Mouse (Mus musculus): Measurements from ENCODE around the gene Hsd17b13.
"Not testable (repeated sequence)": the region's sequence is repeated elsewhere in the genome, so short reads cannot be mapped to it uniquely, and the experiment has no call there.

Gene Hsd17b13

GRCm38 (mm10) chr5:103977297-103977696, at the start of gene Hsd17b13:
Gene Hsd17b13 (minus strand): TSS chr5:103977410.
- ATAC-seq (ENCODE audit: insufficient number of reproducible peaks, low FRiP score, low TSS enrichment), result no peak

- no peak for ATAC-seq (ENCODE audit: insufficient number of reproducible peaks, low FRiP score, low TSS enrichment)
Measured at GRCm38 (mm10) chr5:104025245-104025854, 48.1 kb upstream of the Hsd17b13 start.

- no peak for ATAC-seq (ENCODE audit: insufficient number of reproducible peaks, low FRiP score, low TSS enrichment)
Measured at GRCm38 (mm10) chr5:104024762-104025161, 47.6 kb upstream of the Hsd17b13 start.

- ATAC-seq (ENCODE audit: insufficient number of reproducible peaks, low FRiP score, low TSS enrichment), result not testable (repeated sequence)
Measured at GRCm38 (mm10) chr5:104024193-104024592, 47.0 kb upstream of the Hsd17b13 start.

- ATAC-seq (ENCODE audit: insufficient number of reproducible peaks, low FRiP score, low TSS enrichment), result no peak
Measured at GRCm38 (mm10) chr5:104023289-104024020, 46.2 kb upstream of the Hsd17b13 start.

- no peak for ATAC-seq (ENCODE audit: insufficient number of reproducible peaks, low FRiP score, low TSS enrichment)
Measured at GRCm38 (mm10) chr5:104022558-104022957, 45.3 kb upstream of the Hsd17b13 start.

GRCm38 (mm10) chr5:104021597-104022378, 44.6 kb upstream of the Hsd17b13 start, which contains the start of gene Hsd17b11:
Gene Hsd17b11 (minus strand): TSS chr5:104021919.
- peak; percentile 79; the same call in 1 of the 2 replicates for ATAC-seq (ENCODE audit: insufficient number of reproducible peaks, low FRiP score, low TSS enrichment)

GRCm38 (mm10) chr5:104011419-104011818, 34.2 kb upstream of the Hsd17b13 start:
- ATAC-seq (ENCODE audit: insufficient number of reproducible peaks, low FRiP score, low TSS enrichment), result no peak

GRCm38 (mm10) chr5:104010261-104010660, 33.1 kb upstream of the Hsd17b13 start:
- ATAC-seq (ENCODE audit: insufficient number of reproducible peaks, low FRiP score, low TSS enrichment), result no peak

GRCm38 (mm10) chr5:104009421-104009820, 32.2 kb upstream of the Hsd17b13 start:
- no peak for ATAC-seq (ENCODE audit: insufficient number of reproducible peaks, low FRiP score, low TSS enrichment)

GRCm38 (mm10) chr5:104007801-104008200, 30.6 kb upstream of the Hsd17b13 start:
- ATAC-seq (ENCODE audit: insufficient number of reproducible peaks, low FRiP score, low TSS enrichment), result no peak

GRCm38 (mm10) chr5:104006811-104007210, 29.6 kb upstream of the Hsd17b13 start:
- ATAC-seq (ENCODE audit: insufficient number of reproducible peaks, low FRiP score, low TSS enrichment), result no peak

GRCm38 (mm10) chr5:104003955-104004354, 26.7 kb upstream of the Hsd17b13 start:
- ATAC-seq (ENCODE audit: insufficient number of reproducible peaks, low FRiP score, low TSS enrichment), result no peak

GRCm38 (mm10) chr5:104003256-104003931, 26.2 kb upstream of the Hsd17b13 start:
- ATAC-seq (ENCODE audit: insufficient number of reproducible peaks, low FRiP score, low TSS enrichment), result no peak

- no peak for ATAC-seq (ENCODE audit: insufficient number of reproducible peaks, low FRiP score, low TSS enrichment)
Measured at GRCm38 (mm10) chr5:104002549-104003255, 25.5 kb upstream of the Hsd17b13 start.

GRCm38 (mm10) chr5:103999738-104000137, 22.5 kb upstream of the Hsd17b13 start:
- no peak for ATAC-seq (ENCODE audit: insufficient number of reproducible peaks, low FRiP score, low TSS enrichment)

GRCm38 (mm10) chr5:103998739-103999138, 21.5 kb upstream of the Hsd17b13 start:
- ATAC-seq (ENCODE audit: insufficient number of reproducible peaks, low FRiP score, low TSS enrichment), result no peak

GRCm38 (mm10) chr5:103995181-103995580, 18.0 kb upstream of the Hsd17b13 start:
- 0 out of 2 replicates have a peak, but pooled peaks have one; percentile 3 for ATAC-seq (ENCODE audit: insufficient number of reproducible peaks, low FRiP score, low TSS enrichment)

- ATAC-seq (ENCODE audit: insufficient number of reproducible peaks, low FRiP score, low TSS enrichment), result no peak
Measured at GRCm38 (mm10) chr5:103994669-103995068, 17.5 kb upstream of the Hsd17b13 start.

GRCm38 (mm10) chr5:103993601-103994000, 16.4 kb upstream of the Hsd17b13 start:
- ATAC-seq (ENCODE audit: insufficient number of reproducible peaks, low FRiP score, low TSS enrichment), result no peak
